Mouse (Mus musculus): Measurements from ENCODE around the gene Gm14435. TPM values are rescaled to one million over a fixed set of nuclear protein-coding genes. Genes with fewer than 3 reads are reported as not detected.
"Not testable (repeated sequence)": the region's sequence is repeated elsewhere in the genome, so short reads cannot be mapped to it uniquely, and the experiment has no call there.

Gene Gm14435
- polyA plus RNA-seq (2015; fragmentation: Nextera tagmentation; extraction: Ambion mirVana), result 10.6 and 12.8 TPM in 2 replicates

- not testable (repeated sequence) for H3K4me1 ChIP-seq; H3K9ac ChIP-seq; H3K27ac ChIP-seq; H3K9me3 ChIP-seq (replicated peaks); H3K36me3 ChIP-seq (ENCODE audit: poor library complexity, severe bottlenecking); H3K27me3 ChIP-seq; ATAC-seq; H3K4me2 ChIP-seq; H3K4me3 ChIP-seq
- no CpG with 5 or more reads among the region's 6 CpGs for WGBS
Measured at GRCm38 (mm10) chr2:176423294-176423693, at the start of gene Gm14435. Gm14435 (plus strand) TSS chr2:176423594.

Other genes with a start within 250 kb of the Gm14435 start
- 5.4 and 8.9 TPM in 2 replicates for gene 2210418O10Rik, start 197.0 kb upstream of the Gm14435 start, polyA plus RNA-seq (2015; fragmentation: Nextera tagmentation; extraction: Ambion mirVana)
- gene Gm11009, start 104.1 kb upstream of the Gm14435 start, polyA plus RNA-seq (2015; fragmentation: Nextera tagmentation; extraction: Ambion mirVana), result not detected in 2 replicates
- 14.0 and 17.9 TPM in 2 replicates for gene Gm14434, start 63.2 kb downstream of the Gm14435 start, polyA plus RNA-seq (2015; fragmentation: Nextera tagmentation; extraction: Ambion mirVana)
- not detected in 2 replicates for gene Zfp967, start 97.5 kb downstream of the Gm14435 start, polyA plus RNA-seq (2015; fragmentation: Nextera tagmentation; extraction: Ambion mirVana)
- 28.0 and 28.2 TPM in 2 replicates for gene Gm14308, start 212.8 kb downstream of the Gm14435 start, polyA plus RNA-seq (2015; fragmentation: Nextera tagmentation; extraction: Ambion mirVana)
- 8.3 TPM in 2 replicates for gene Zfp973, start 246.9 kb downstream of the Gm14435 start, polyA plus RNA-seq (2015; fragmentation: Nextera tagmentation; extraction: Ambion mirVana)